In genomic region chr17:70676522-70676921, GRCm38 (mm10) we compare ENCODE assay signal across 13 mouse cellular contexts.
"Had no signal": no experiment of that assay in that cellular context is flagged by ENCODE, and none has a peak within 500 bp of the region (broad histone marks: within the 10 kb centered on the region; RNA-seq: fewer than 3 reads in every experiment).

No protein-coding gene starts in this region.

- H3K9ac ChIP-seq: limb, embryonic 15.5 days; liver, embryonic 13.5 days; liver, postnatal 0 days; lung, embryonic 15.5 days; midbrain, embryonic 13.5 days; neural tube, embryonic 15.5 days had no signal

- ATAC-seq: liver, postnatal 0 days; midbrain, embryonic 13.5 days had no signal

- H3K27ac ChIP-seq: kidney, postnatal 0 days; limb, embryonic 15.5 days; liver, embryonic 13.5 days; lung, embryonic 15.5 days; midbrain, embryonic 13.5 days; neural tube, embryonic 15.5 days had no signal

- H3K36me3 ChIP-seq: limb, embryonic 15.5 days; liver, embryonic 13.5 days; lung, embryonic 15.5 days; midbrain, embryonic 13.5 days; neural tube, embryonic 15.5 days had no signal

- H3K4me3 ChIP-seq: limb, embryonic 15.5 days; liver, embryonic 13.5 days; lung, embryonic 15.5 days; midbrain, embryonic 13.5 days; myocyte; neural tube, embryonic 15.5 days had no signal

- H3K27me3 ChIP-seq: limb, embryonic 15.5 days; liver, embryonic 13.5 days; lung, embryonic 15.5 days; midbrain, embryonic 13.5 days; neural tube, embryonic 15.5 days had no signal

- H3K4me2 ChIP-seq: limb, embryonic 15.5 days; liver, embryonic 13.5 days; lung, embryonic 15.5 days; midbrain, embryonic 13.5 days; neural tube, embryonic 15.5 days had no signal

- DNase-seq: kidney, adult 8-10 months; kidney, postnatal 36 days; liver, embryonic 13.5 days; liver, postnatal 0 days; right cerebral cortex, adult 18-20 months; right cerebral cortex, postnatal 25 days; thymus, postnatal 36 days had no signal

- H3K9me3 ChIP-seq: limb, embryonic 15.5 days; liver, embryonic 13.5 days; lung, embryonic 15.5 days; midbrain, embryonic 13.5 days; neural tube, embryonic 15.5 days had no signal

- H3K4me1 ChIP-seq: limb, embryonic 15.5 days; liver, embryonic 13.5 days; lung, embryonic 15.5 days; midbrain, embryonic 13.5 days; neural tube, embryonic 15.5 days had no signal
